Mouse (Mus musculus) ES-E14 (cell line): Measurements from ENCODE around the gene Gm38431.

Source experiments
- CHD2 ChIP-seq: IDR thresholded peaks from 2 replicates; pipeline ENCODE4 v1.6.1; 2014; ENCODE audit warnings: mild to moderate bottlenecking, low read depth, low read length, inconsistent platforms
- HCFC1 ChIP-seq: IDR thresholded peaks from 2 replicates; pipeline ENCODE4 v1.6.1; 2012; ENCODE audit warnings: low read length, inconsistent platforms, borderline replicate concordance; ENCODE audit not compliant: insufficient read depth
- MAFK ChIP-seq: IDR thresholded peaks from 2 replicates; pipeline ENCODE4 v1.6.1; 2014; ENCODE audit warnings: mild to moderate bottlenecking, low read depth, low read length, inconsistent platforms; ENCODE audit not compliant: insufficient read depth
- ZC3H11A ChIP-seq: IDR thresholded peaks from 2 replicates; pipeline ENCODE4 v1.6.1; 2012; ENCODE audit warnings: low read depth, mild to moderate bottlenecking, inconsistent platforms, low read length, borderline replicate concordance
- ZNF384 ChIP-seq: IDR thresholded peaks from 2 replicates; pipeline ENCODE4 v1.6.1; 2012; ENCODE audit warnings: low read depth, low read length, inconsistent platforms

DNA sequence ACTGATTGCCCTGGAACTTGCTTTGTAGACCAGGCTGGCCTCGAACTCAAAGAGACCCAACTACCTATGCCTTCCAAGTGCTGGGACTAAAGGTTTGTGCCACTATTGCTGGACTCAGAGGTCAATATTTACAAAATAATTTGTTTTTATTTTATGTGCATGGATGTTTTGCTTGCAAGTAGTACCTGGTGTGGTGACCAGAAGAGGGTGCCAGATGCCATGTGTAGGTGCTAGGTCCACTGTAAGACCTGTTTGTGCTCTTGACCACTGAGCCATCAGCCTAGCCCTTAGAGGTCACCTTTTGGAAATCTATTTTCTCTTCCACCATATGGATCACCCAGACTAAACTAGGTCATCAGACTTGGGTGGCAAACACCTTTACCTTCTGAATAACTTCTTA, 69.1 kb downstream of the Gm38431 start:
- no peak for TF ChIP-seq MAFK
- TF ChIP-seq CHD2, result no peak
- no peak for TF ChIP-seq HCFC1
- no peak for TF ChIP-seq ZC3H11A
- no peak for TF ChIP-seq ZNF384
